Mouse (Mus musculus) limb, embryonic 12.5 days (tissue): Measurements from ENCODE around the gene BC004004. TPM values are rescaled to one million over a fixed set of nuclear protein-coding genes. Genes with fewer than 3 reads are reported as not detected.

Experiments used
- ATAC-seq: fragments of 200-750 bp; cut with Nextera tagmentation; 2 replicates; pipeline ENCODE4 v1.8.0; 2017; ENCODE audit warnings: low read depth, moderate TSS enrichment; ENCODE audit not compliant: insufficient number of reproducible peaks, insufficient read depth, low FRiP score, low TSS enrichment
- H3K27ac ChIP-seq: fragments of 300-500 bp; sonication (generic); 2 replicates; pipeline ENCODE4 v1.5.1; 2016; ENCODE audit warnings: mild to moderate bottlenecking, moderate library complexity
- H3K27me3 ChIP-seq: fragments of 300-500 bp; sonication (generic); 2 replicates; pipeline ENCODE4 v1.6.1; 2016; ENCODE audit warnings: mild to moderate bottlenecking, moderate library complexity
- H3K36me3 ChIP-seq: fragments of 300-500 bp; sonication (generic); 2 replicates; pipeline ENCODE4 v1.6.1; 2016; ENCODE audit warnings: mild to moderate bottlenecking, moderate library complexity
- H3K4me1 ChIP-seq: fragments of 300-500 bp; sonication (generic); replicated peaks from 2 replicates; pipeline ENCODE4 v1.6.1; 2016
- H3K4me2 ChIP-seq: fragments of 300-500 bp; sonication (generic); 2 replicates; pipeline ENCODE4 v1.6.1; 2016; ENCODE audit warnings: mild to moderate bottlenecking, moderate library complexity
- H3K4me3 ChIP-seq: fragments of 300-500 bp; sonication (generic); replicated peaks from 2 replicates; pipeline ENCODE4 v1.5.1; 2016; ENCODE audit warnings: mild to moderate bottlenecking
- H3K9ac ChIP-seq: fragments of 300-500 bp; sonication (generic); replicated peaks from 2 replicates; pipeline ENCODE4 v1.6.1; 2016; ENCODE audit warnings: mild to moderate bottlenecking, moderate library complexity
- H3K9me3 ChIP-seq: fragments of 300-500 bp; sonication (generic); 2 replicates; pipeline ENCODE4 v1.6.1; 2016; ENCODE audit warnings: mild to moderate bottlenecking, moderate library complexity
- WGBS: fragments of 180-500 bp; shearing (Covaris S2); methylation state at CpG from one replicate; pipeline ENCODE4 v1.1.7; 2016; 5-methylcytosine and 5-hydroxymethylcytosine counted together
- polyA plus RNA-seq: library from polyadenylated mRNA; unstranded; fragments of >200 nt; fragmentation: Nextera tagmentation; extraction: Ambion mirVana; gene quantifications from 2 replicates; pipeline ENCODE4 v1.2.1, GENCODE M21; 2016

The BC004004 gene
- polyA plus RNA-seq, 1 experiment from 2014 or later: 52.8 TPM

DNA sequence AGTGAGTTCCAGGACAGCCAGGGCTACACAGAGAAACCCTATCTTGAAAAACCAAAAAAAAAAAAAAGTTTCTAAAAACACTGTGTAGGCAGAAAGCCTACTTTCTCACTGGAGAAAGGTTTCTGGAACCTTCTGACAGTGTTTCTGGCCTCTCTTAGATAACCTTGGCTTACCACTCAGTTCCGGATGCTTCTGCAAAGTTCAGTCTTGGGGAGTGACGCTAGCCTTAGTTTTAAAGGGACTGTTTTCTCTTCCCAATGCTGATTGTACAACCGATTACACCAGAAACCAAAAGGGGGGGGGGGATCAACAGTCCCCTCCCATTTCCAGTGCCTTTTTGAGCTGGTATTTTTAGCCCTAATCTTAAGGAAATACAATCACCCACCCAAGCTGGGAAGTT, 55.0 kb downstream of the BC004004 start:
- H3K9ac ChIP-seq: no peak overlapping the region
- 91% methylated on average over 3 of the region's 3 CpGs for WGBS
- H3K27me3 ChIP-seq: peaks cover 78% of the 10 kb centered on the region
- no peak for ATAC-seq
- no peak overlapping the region for H3K4me3 ChIP-seq
- H3K9me3 ChIP-seq: no peaks in the 10 kb centered on the region
- no peak overlapping the region for H3K4me2 ChIP-seq
- H3K36me3 ChIP-seq: no peaks in the 10 kb centered on the region
- no peak overlapping the region for H3K27ac ChIP-seq
- H3K4me1 ChIP-seq: peaks cover 29% of the 10 kb centered on the region

DNA sequence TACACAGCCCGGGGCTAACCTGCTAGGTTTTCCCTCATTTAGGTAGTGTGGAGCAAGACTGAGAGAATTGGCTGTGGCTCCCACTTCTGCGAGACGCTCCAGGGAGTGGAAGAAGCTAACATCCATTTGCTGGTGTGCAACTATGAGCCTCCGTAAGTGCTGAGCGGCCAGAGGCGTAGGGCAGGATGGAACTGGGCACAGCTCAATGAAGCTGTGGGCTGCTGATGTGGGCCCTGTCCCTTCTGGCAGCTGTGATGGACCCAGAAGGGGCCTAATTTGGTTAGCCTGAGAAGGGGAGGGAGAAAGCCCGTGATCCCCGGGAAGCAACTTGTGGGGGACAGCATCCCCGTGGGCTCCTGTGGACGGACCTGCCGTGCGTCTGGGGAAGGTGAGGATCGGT, 57.2 kb downstream of the BC004004 start:
- H3K9ac ChIP-seq: peak overlapping the region; percentile 59; the same call in 1 of the 2 replicates
- H3K4me3 ChIP-seq: peak overlapping the region; percentile 33; the same call in 1 of the 2 replicates
- H3K9me3 ChIP-seq: no peaks in the 10 kb centered on the region
- peaks cover 60% of the 10 kb centered on the region for H3K27me3 ChIP-seq
- peak overlapping the region; percentile 65 for H3K4me2 ChIP-seq
- WGBS: 56% methylated on average over 13 of the region's 13 CpGs
- no peak for ATAC-seq
- H3K27ac ChIP-seq: no peak overlapping the region
- H3K4me1 ChIP-seq: peaks cover 29% of the 10 kb centered on the region
- H3K36me3 ChIP-seq: peaks cover 13% of the 10 kb centered on the region; the same call in 1 of the 2 replicates

DNA sequence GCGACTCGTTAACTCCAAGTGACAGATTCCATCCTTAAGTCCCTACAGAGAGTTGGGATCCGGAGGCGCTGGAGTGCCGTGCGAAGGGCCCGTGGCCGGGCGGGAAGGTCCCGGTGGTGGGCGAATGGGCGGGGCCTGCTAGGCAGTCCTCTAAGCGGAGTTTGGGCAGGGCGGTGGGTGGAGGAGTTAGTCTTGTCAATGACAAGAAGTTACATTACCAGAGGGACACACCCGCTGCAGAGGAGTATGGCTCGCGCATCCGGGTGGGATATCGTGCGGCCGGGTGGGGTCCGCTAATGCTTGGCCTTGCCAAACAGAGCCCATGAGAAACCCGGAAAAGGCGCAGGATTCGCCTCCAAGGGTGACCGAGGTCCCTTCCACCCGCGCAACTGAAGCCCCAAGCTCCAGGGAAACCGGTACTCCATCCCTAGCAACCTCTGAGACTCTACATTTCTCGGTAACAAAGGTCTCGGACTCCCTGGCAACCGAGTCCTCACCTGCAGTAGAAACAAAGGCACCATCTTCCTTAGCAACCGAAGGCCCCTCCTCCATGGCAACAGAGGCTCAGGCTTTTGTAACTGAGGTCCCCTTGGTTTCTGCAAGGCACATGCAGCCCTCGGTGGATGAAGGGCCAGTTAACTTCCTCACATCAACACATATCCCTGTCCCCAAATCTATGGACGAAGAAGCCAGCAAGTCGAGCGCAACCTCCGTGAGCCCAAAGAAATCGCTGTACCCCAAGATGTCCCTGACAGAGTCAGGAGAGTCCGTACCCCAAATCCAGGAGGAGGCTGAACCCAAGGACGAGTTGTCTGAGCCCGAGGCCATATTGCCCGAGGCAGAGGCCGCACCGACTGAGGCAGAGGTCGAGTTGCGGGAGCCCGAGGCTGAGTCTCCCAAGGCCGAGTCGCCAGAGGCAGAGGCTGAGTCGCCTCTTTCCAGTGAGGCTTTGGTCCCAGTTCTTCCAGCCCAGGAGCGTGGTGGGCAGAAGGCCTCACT, 58.2 kb downstream of the BC004004 start:
- Histone ChIP-seq H3K4me2 (peak overlapping the region; percentile 65), H3K36me3 (peaks cover 23% of the 10 kb centered on the region), H3K4me3 (peak overlapping the region; percentile 33), H3K9me3 (no peaks in the 10 kb centered on the region), H3K9ac (peak overlapping the region; percentile 59), H3K27me3 (peaks cover 50% of the 10 kb centered on the region), H3K27ac (no peak overlapping the region), H3K4me1 (peaks cover 25% of the 10 kb centered on the region)
- WGBS: 14% methylated on average over 52 of the region's 52 CpGs
- ATAC-seq: 0 out of 2 replicates have a peak, but pooled peaks have one; percentile 27

DNA sequence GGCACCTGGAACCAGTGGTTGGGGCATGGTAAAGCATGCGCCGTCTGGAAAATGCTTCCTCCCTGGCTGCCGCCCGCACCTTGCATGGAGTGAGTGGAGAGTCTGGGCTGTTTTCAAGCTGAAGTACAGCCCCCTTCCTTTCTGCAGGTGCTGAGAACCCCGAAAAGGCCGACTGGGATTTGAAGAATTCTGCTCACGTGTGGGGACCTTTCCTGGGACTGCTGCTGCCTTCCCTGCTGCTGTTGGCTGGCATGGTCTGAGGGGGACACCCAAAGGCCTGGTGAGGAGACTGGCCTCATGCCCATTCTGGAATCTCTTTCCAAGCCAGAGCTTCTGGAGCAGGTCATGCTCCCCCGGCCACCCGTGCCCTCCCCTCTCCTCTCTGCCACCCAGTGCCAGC, 59.1 kb downstream of the BC004004 start:
- H3K9ac ChIP-seq: no peak overlapping the region
- no peak overlapping the region for H3K4me2 ChIP-seq
- no peak overlapping the region for H3K4me3 ChIP-seq
- peaks cover 42% of the 10 kb centered on the region for H3K27me3 ChIP-seq
- no peak for ATAC-seq
- peaks cover 16% of the 10 kb centered on the region for H3K4me1 ChIP-seq
- peaks cover 32% of the 10 kb centered on the region for H3K36me3 ChIP-seq
- no peak overlapping the region for H3K27ac ChIP-seq
- H3K9me3 ChIP-seq: no peaks in the 10 kb centered on the region
- WGBS: 77% methylated on average over 9 of the region's 9 CpGs

DNA sequence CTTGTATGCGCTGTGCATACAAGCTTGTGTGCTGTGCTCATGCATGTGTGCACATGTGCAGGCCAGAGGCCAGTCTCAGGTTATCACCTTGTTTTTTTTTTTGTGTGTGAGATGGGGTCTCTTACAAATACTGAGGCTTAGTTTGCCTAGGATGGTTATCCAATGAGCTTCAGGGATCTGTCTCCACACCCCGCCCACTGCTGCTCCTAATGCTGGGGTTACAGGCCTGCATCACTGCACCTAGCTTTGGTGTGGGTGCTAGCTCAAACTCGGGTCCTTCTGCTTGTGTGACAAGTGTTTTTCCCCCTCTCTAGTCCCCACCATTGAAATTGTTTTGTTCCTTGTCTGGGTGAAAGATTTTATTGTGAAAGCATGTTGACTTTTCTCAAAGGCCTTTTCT, 61.6 kb downstream of the BC004004 start:
- no peak overlapping the region for H3K9ac ChIP-seq
- H3K4me1 ChIP-seq: peaks cover 15% of the 10 kb centered on the region
- 80% methylated on average over 3 of the region's 3 CpGs for WGBS
- H3K4me3 ChIP-seq: no peak overlapping the region
- ATAC-seq: no peak
- no peak overlapping the region for H3K4me2 ChIP-seq
- no peak overlapping the region for H3K27ac ChIP-seq
- no peaks in the 10 kb centered on the region for H3K9me3 ChIP-seq
- peaks cover 30% of the 10 kb centered on the region for H3K27me3 ChIP-seq
- H3K36me3 ChIP-seq: peaks cover 53% of the 10 kb centered on the region

DNA sequence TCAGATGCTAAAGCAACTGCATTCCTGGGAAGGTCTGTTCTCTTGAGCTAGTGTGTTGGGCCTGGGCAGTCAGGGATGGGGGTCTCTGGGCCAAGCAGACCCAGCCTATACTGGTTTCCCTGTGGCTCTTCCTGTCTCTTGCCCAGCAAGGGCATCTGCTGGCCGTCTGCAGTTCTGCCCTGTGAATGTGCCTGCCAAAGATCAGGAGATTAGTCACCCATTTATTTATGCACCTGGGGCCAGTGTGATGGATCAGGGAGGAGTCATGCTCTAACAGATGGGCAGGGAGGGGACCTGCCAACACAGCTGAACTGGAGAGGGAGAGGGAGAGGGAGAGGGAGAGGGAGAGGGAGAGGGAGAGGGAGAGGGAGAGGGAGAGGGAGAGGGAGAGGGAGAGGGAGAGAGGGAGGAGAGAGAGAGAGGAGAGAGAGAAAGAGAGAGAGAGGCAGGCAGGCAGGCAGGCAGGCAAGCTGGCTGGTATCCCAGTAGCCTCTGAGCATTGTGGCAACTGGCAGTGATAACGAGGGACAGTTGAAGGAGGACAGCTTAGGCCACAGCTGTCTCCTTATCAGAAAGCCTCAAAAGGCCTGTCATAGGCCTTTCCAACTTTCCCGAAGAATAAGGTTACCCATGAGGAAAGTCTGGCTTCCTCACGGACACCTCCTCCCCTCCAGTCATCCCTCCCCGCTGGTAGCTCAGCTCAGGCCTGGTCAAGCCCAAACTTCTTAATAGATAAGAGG, 62.3 kb downstream of the BC004004 start:
- Histone ChIP-seq H3K4me1 (peaks cover 15% of the 10 kb centered on the region), H3K36me3 (peaks cover 59% of the 10 kb centered on the region), H3K9me3 (no peaks in the 10 kb centered on the region), H3K9ac (no peak overlapping the region), H3K27ac (no peak overlapping the region), H3K4me2 (no peak overlapping the region), H3K4me3 (no peak overlapping the region), H3K27me3 (peaks cover 27% of the 10 kb centered on the region)
- no peak for ATAC-seq
- 48% methylated on average over 5 of the region's 5 CpGs for WGBS

DNA sequence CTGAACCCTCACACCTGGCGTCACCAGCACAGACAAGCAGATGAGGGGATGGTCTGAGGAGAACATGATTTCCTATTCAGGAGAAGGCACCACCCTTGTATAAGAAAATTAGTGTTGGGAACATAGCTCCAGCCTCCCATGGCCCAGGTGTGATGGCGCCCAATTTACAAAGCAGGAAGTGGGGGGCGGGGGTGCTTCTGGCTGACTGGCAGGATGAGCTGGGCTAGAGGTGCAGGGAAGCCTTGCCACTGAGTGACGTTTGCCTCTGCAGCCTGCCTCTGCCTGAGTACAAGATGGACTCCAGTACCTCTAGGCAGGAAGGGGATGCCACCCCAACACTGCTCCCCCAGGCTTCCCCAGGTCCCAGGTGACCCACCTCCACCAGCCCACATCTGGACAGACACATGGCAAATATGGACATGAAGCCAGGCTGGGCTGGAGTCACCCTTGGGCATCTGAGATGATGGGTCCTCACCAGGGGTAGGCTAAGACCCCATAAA, 63.6 kb downstream of the BC004004 start:
- no peak overlapping the region for H3K4me3 ChIP-seq
- H3K9me3 ChIP-seq: no peaks in the 10 kb centered on the region
- H3K27me3 ChIP-seq: peaks cover 13% of the 10 kb centered on the region
- H3K4me1 ChIP-seq: peaks cover 1% of the 10 kb centered on the region
- ATAC-seq: no peak
- no peak overlapping the region for H3K4me2 ChIP-seq
- H3K9ac ChIP-seq: peak overlapping the region; percentile 37; the same call in 1 of the 2 replicates
- H3K27ac ChIP-seq: no peak overlapping the region
- 73% methylated on average over 4 of the region's 4 CpGs for WGBS
- peaks cover 73% of the 10 kb centered on the region for H3K36me3 ChIP-seq

DNA sequence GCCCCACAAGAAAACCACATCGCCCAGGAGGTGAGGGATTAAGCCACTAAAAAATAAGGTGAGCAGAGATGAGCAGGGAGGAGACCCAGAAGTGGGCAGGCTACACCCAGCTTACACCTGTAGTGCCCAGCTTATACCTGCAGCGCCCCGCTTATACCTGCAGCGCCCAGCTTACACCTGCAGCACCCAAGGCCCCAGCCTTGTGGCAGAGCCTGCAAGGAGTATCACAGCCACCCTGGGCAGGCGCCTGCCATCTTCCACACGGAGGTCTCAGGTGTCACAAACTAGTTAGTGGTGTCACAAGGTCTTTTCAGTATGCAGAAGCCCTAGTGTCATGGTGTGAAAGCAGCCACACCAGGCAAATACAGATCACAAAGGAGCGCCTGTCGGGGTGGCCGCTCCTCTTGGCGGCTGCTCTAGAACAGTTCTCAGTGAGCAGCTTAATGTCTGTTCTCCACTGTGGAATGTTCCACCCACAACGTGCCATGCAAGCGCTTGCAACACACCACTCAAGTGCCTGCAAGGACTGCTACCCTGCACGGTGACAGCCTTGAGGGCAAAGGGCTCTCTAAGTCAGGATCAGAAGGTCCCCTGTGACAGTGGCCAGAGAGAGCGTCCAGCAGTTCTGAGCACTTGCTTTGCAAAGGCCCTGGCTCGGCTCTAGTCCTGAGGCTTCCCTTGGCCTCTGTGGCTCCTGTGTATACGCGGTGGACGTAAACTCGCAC, 67.8 kb downstream of the BC004004 start:
- no peak for ATAC-seq
- 93% methylated on average over 19 of the region's 19 CpGs for WGBS
- H3K9me3 ChIP-seq: no peaks in the 10 kb centered on the region
- no peak overlapping the region for H3K4me2 ChIP-seq
- H3K27me3 ChIP-seq: no peaks in the 10 kb centered on the region
- H3K27ac ChIP-seq: no peak overlapping the region
- H3K4me3 ChIP-seq: no peak overlapping the region
- H3K9ac ChIP-seq: no peak overlapping the region
- H3K4me1 ChIP-seq: peaks cover 12% of the 10 kb centered on the region
- peaks cover 93% of the 10 kb centered on the region for H3K36me3 ChIP-seq

DNA sequence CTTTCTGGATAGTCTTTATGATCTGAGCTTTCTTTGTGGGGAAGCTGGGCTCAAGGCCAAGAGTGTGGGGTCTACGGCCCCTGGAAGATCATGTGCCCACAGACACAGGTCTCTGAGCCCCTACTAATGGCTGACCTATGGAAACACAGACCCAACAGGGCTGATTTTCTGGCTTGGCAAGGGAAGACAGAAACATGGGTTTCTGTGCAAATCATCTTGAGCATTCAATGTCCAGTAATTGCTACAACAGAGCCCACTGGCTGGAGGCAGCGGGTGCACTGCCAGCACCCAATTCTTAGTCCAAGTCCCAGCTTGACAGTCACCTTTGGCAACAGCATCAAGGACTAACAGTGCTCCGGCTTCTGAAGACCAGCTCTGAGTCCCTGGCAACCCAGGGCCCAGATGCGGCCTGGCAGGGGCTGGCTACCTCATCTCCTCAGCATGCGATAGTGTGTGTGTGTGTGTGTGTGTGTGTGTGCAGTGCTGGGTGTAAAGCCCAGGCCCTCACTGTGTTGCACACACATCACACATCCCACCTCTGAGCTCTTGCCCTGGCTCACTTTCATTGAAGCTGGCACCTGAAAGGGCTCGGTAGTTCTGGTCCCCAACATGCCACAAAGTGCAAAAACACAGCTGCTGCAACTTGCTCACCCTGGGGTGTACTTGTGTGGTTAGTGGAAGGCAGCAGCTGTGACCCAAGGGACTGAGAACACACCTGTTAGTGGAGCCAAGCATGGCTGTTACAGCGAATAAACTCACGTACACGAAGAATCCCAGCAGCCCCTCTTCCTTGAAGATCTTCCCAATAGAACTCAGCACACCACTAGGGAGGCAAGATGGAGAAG, 69.6 kb downstream of the BC004004 start:
- H3K4me3 ChIP-seq: no peak overlapping the region
- WGBS: 91% methylated on average over 9 of the region's 9 CpGs
- no peak overlapping the region for H3K4me2 ChIP-seq
- H3K9ac ChIP-seq: no peak overlapping the region
- no peaks in the 10 kb centered on the region for H3K27me3 ChIP-seq
- no peak overlapping the region for H3K27ac ChIP-seq
- peaks cover 89% of the 10 kb centered on the region for H3K36me3 ChIP-seq
- no peaks in the 10 kb centered on the region for H3K9me3 ChIP-seq
- peaks cover 30% of the 10 kb centered on the region for H3K4me1 ChIP-seq
- ATAC-seq: no peak

DNA sequence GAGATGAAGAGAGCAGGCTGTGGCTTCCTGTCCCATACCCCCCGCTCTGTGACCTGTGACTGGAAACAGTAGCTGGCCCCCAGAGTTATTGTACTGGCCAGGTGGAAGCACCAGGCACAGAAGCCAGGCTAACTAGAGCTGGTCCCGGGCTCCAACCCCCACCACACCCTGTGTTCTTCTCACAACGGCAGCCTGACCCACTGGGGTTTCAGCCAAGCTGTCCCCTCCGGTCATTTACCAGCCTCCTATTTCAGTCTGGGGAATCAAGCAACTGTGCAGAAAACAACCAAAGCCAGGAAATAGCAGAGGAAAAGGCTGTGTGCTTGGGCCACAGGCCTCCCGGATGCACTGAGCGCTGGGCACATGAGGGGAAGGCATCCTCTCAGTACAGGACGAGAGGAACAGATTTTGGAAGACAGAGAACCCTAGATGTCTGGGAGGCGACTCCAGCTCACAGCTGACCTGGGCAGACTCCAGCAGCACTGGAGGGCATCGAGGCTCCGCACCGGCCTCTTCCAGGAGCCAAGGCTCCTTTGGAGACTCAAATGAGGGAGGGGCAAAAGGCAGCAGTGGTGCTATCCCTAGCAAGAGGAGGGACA, 70.7 kb downstream of the BC004004 start:
- 88% methylated on average over 11 of the region's 11 CpGs for WGBS
- ATAC-seq: no peak

More for the DNA sequence above, 70.7 kb downstream of the BC004004 start:
- peaks cover 89% of the 10 kb centered on the region for H3K36me3 ChIP-seq
- H3K9ac ChIP-seq: no peak overlapping the region
- H3K9me3 ChIP-seq: no peaks in the 10 kb centered on the region
- H3K27ac ChIP-seq: peak overlapping the region; percentile 12; the same call in 1 of the 2 replicates
- peaks cover 31% of the 10 kb centered on the region for H3K4me1 ChIP-seq
- H3K27me3 ChIP-seq: no peaks in the 10 kb centered on the region
- H3K4me3 ChIP-seq: no peak overlapping the region
- no peak overlapping the region for H3K4me2 ChIP-seq
